Mouse (Mus musculus) heart, postnatal 10 days (tissue): Measurements from ENCODE around the gene Gm3424. TPM values are rescaled to one million over a fixed set of nuclear protein-coding genes. Genes with fewer than 3 reads are reported as not detected.
"Not testable (repeated sequence)": the region's sequence is repeated elsewhere in the genome, so short reads cannot be mapped to it uniquely, and the experiment has no call there.

Source experiments
- DNase-seq, 2 experiments: peaks; one replicate each; pipeline ENCODE4 v3.0.0; 2021
- intact Hi-C: fragments of 180-260 bp; cut with DNase I; formaldehyde crosslinking; loops from one replicate; pipeline ENCODE4 v1.15.1; 2025
- total RNA-seq, 2 experiments: library from RNA; stranded (reverse); gene quantifications; 2 replicates each; pipeline ENCODE4 v1.2.3; 2021

Gene Gm3424
- not detected for total RNA-seq

DNA sequence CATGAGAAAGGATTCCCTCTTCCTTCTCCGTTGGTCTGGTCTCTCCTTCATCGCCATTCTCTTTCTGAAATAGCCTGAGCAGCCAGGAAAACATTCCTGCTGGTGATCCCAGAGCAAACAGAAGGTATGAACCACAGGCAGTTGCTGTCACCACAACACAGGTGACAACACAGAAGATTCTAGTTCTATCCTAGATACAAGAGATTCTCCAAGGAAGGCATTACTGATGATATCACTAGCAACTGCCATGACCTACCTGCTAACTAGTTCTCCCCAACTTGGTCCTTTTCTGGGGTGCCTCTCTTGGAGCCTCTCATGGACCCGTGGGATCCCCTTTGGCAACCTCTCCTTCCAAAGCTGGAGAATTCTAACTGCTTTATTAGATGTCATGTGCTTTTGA, at the start of gene Gm3424:
TSS of gene Gm3424 (minus strand) at position 101 of the 400 bp plus-strand sequence.
- intact Hi-C loops = not testable (repeated sequence)

DNA sequence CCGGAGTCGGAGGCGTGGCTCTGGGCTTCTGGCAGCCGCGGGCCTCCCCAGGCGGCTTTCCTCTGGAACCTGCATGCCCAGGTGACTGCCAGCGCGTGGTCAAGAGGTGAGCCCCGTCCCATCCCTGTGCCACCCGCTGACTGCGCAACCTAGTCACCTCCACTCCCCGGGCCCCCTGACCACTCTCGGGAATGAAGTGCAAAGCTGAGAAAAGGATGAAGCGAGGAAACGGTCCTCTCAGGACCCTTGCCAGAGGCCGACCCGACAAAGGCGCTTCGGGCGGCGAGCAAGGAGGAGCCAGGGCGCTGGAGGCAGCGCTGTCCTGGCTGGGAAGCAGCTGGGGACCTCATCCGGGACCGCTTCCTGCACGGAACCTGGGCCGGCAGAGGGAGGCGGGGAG, 49.7 kb upstream of the Gm3424 start:
- intact Hi-C loops, DNase-seq: not testable (repeated sequence)

More for the DNA sequence above, at the start of gene Gm3424:
- DNase-seq = not testable (repeated sequence)

DNA sequence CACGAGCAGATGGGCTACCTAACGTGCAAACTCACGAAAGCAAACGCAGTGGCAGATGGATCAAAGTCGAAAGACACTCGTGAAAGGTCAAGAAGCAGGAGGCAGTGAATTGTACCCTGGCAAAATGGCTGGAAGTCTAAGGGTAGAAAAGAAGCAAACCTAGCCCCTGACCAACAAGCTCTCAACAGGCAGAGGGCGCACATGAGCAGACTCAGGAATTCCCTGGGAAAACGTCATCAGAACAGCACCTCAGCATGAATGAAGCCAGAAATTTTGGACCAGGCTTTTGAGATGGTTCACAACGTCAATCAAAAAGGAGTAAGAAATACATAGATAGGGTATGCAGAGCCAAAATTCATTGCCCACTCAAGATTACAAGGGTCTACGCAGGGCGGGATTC, 49.0 kb upstream of the Gm3424 start:
- intact Hi-C loops = not testable (repeated sequence)
- DNase-seq = peak in 1 of 2 experiments; percentile 15

DNA sequence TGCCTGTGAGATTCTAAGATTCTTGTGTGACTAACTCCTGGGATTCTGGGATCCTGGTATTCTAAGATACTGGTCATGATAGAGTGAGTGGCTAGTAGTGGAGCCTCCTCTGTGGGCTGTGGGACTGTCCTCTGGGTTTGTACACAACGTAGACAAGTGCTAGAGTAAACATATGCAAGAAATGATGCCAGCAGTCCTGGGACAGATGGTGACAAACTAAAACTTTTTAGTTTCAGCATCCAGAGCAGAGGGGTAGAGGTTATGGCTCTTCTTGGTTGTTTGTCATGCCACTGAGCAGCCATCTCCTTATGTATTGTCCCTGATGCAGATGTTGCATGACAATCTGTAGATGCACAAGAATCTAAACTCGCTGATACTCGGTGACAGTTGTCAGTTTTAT, 25.8 kb upstream of the Gm3424 start:
- DNase-seq, intact Hi-C loops: not testable (repeated sequence)

DNA sequence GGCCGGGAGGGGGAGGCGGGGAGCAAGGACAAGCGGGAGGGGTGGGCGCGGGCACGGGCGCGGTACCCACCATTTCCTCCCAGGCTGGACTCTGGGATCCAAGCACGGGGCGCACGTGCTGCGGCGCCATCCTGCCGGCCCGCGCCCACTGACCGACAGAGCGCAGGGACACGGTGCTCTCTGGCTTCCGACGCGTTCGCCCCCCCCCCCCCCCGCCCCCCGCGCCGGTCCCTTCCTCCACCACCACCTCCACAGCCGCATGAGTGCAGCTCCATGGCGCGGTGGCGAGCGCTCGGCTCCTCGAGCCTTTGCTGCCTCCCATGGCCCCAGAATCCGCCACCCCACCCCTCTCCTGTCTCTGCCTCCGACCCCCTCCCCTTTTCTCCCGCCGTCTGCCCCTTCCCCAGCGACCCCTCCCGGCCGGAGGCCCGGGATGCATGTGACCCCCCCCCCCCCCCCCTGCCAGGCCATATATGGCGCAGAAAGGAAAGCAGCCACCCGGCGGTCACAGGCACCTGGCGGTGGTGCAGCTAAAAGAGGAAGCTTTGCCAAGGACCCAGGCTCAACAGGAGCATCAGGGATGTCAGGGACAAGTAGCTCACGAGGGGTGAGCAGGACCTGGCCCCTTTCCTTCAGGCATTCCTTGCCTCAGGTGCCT, 17.3 kb downstream of the Gm3424 start:
- DNase-seq, intact Hi-C loops: not testable (repeated sequence)

DNA sequence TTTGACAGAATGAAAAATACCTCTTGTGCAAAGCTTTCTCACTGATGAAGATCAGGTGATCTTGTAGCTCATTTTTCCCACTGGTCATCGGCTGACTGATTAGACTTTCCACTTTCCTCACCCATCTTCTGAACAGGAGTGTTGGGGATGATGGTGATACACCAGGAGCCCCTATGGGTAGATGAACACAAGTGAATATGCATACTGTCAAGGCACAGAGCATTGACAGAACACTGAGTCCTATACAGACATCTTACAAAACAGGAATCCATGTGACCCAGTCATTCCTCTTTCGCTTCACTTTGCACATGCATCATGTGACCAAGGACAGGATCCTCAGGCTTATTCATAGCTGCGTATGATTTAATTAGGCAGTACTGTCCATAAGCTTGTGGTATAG, 22.2 kb downstream of the Gm3424 start, which contains the start of gene Gm3383:
TSS of gene Gm3383 (minus strand) at position 101 of the 400 bp plus-strand sequence.
- DNase-seq, intact Hi-C loops: not testable (repeated sequence)

Other genes with a start within 250 kb of the Gm3424 start
- gene Gm8265, start 197.3 kb downstream of the Gm3424 start, total RNA-seq = not detected
- gene Gm9603, start 142.9 kb downstream of the Gm3424 start, total RNA-seq = not detected
- under 1 TPM in 1 of 2 experiments, not detected in 1; 0.45 TPM for gene Gm3373, start 88.8 kb downstream of the Gm3424 start, total RNA-seq
- 1 to 10 TPM; 1.4 to 2.2 TPM for gene Gm3383, start 22.3 kb downstream of the Gm3424 start, total RNA-seq
- 1 to 10 TPM in 1 of 2 experiments, under 1 TPM in 1; 0.57 to 1.3 TPM for gene Gm8237, start 50.1 kb upstream of the Gm3424 start, total RNA-seq
- under 1 TPM; 0.57 to 0.81 TPM for gene Gm3248, start 131.4 kb upstream of the Gm3424 start, total RNA-seq
- not detected for gene Gm3453, start 148.8 kb upstream of the Gm3424 start, total RNA-seq
- not detected for gene Gm6337, start 227.9 kb upstream of the Gm3424 start, total RNA-seq